Mouse (Mus musculus) embryonic fibroblast, embryonic 13.5 days (primary cell): ENCODE measurements around the gene Ss18l1.

ENCODE experiments used
- CTCF ChIP-seq: IDR thresholded peaks from 2 replicates; pipeline ENCODE4 v1.5.1; 2011; ENCODE audit warnings: mild to moderate bottlenecking, control low read depth, low read length, moderate library complexity, borderline replicate concordance; ENCODE audit not compliant: insufficient read depth
- POLR2A ChIP-seq: IDR thresholded peaks from 2 replicates; pipeline ENCODE4 v1.6.1; 2011; ENCODE audit warnings: low read depth, mild to moderate bottlenecking, control low read depth, low read length, moderate library complexity

DNA sequence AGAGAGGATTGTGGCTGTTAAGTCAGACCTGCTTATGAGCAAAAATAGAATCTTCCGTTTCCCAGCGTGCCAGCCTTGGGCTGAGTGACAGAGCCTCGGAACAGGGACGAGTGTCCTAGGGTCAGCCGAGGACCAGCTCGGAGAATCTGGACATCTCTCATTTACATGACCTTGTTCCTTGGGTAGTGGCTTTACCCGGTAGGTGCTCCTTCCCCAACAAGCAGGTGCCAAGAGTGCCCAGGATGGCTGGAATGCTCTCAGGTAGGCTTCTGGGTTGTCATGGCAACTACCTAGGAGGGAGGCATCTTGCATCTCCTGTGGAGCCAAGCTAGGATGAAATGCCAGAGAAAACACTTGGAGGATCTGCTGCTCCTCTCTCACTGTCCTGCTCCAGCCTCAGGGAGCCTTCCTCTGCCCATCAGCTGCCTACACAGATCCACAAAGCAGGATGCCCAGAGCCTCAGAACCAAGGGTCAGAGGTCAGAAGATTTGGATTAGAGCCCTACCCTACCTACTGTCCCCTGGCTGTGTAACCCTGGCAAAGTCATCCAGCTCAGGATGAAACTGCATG is 22.1 kb upstream of the Ss18l1 start:
- TF ChIP-seq CTCF (no peak), POLR2A (no peak)
